Mouse (Mus musculus) E14TG2a.4 (cell line): ENCODE results near the gene Gucy2f.

Experiments
- H3K27me3 ChIP-seq: 2 replicates; pipeline ENCODE4 v1.6.1; 2014; ENCODE audit warnings: low read length, control low read depth; ENCODE audit not compliant: insufficient read depth
- H3K36me3 ChIP-seq: 2 replicates; pipeline ENCODE4 v1.6.1; 2014; ENCODE audit warnings: low read length, control low read depth; ENCODE audit not compliant: insufficient read depth
- H3K4me1 ChIP-seq: replicated peaks from 2 replicates; pipeline ENCODE4 v1.6.1; 2014; ENCODE audit warnings: low read depth, low read length, control low read depth
- H3K4me3 ChIP-seq: replicated peaks from 2 replicates; pipeline ENCODE4 v1.5.1; 2014; ENCODE audit warnings: mild to moderate bottlenecking, low read length
- H3K9me3 ChIP-seq: 2 replicates; pipeline ENCODE4 v1.6.1; 2014; ENCODE audit warnings: low read length, control low read depth
- CTCF ChIP-seq: conservative IDR thresholded peaks from 2 replicates; pipeline ENCODE4 v1.5.1; 2014; ENCODE audit warnings: low read length
- NANOG ChIP-seq: IDR thresholded peaks from 2 replicates; pipeline ENCODE4 v1.6.1; 2014; ENCODE audit warnings: borderline replicate concordance, low read length, mixed read lengths
- POU5F1 ChIP-seq: IDR thresholded peaks from 2 replicates; pipeline ENCODE4 v1.6.1; 2014; ENCODE audit warnings: low read length, borderline replicate concordance

The Gucy2f gene

GRCm38 (mm10) chrX:142095579-142095978 lies 101.2 kb downstream of the Gucy2f start:
- TF ChIP-seq CTCF: no peak
- TF ChIP-seq NANOG: no peak
- TF ChIP-seq POU5F1: no peak
- no peak overlapping the region for H3K4me3 ChIP-seq
- no peaks in the 10 kb centered on the region for H3K36me3 ChIP-seq
- no peaks in the 10 kb centered on the region for H3K9me3 ChIP-seq
- no peaks in the 10 kb centered on the region for H3K4me1 ChIP-seq
- no peaks in the 10 kb centered on the region for H3K27me3 ChIP-seq

GRCm38 (mm10) chrX:142062585-142062984 lies 134.1 kb downstream of the Gucy2f start:
- TF ChIP-seq NANOG (no peak), POU5F1 (no peak), CTCF (no peak)
- no peaks in the 10 kb centered on the region for H3K9me3 ChIP-seq

More at GRCm38 (mm10) chrX:142062585-142062984, 134.1 kb downstream of the Gucy2f start:
- Histone ChIP-seq H3K27me3 (no peaks in the 10 kb centered on the region), H3K36me3 (no peaks in the 10 kb centered on the region), H3K4me1 (no peaks in the 10 kb centered on the region), H3K4me3 (no peak overlapping the region)
